Mouse (Mus musculus) brain, embryonic 14.5 days (tissue): ENCODE measurements around the gene Atad3a. TPM values are rescaled to one million over a fixed set of nuclear protein-coding genes. Genes with fewer than 3 reads are reported as not detected.
A peak's percentile ranks its signal among the peaks of the same experiment; 100 is the strongest.
"Not testable (repeated sequence)": the region's sequence is repeated elsewhere in the genome, so short reads cannot be mapped to it uniquely, and the experiment has no call there.

Source experiments
- DNase-seq: peaks from one replicate; pipeline ENCODE4 v3.0.0-alpha.2; 2011; ENCODE audit warnings: low read depth
- CTCF ChIP-seq: fragments of 200-500 bp; IDR thresholded peaks from 2 replicates; pipeline ENCODE4 v1.5.1; 2012; ENCODE audit warnings: inconsistent platforms, mild to moderate bottlenecking, moderate library complexity, borderline replicate concordance; ENCODE audit not compliant: insufficient read depth, insufficient read length; ENCODE audit errors: extremely low read depth
- POLR2A ChIP-seq: fragments of 200-500 bp; IDR thresholded peaks from 2 replicates; pipeline ENCODE4 v1.6.1; 2012; ENCODE audit warnings: mild to moderate bottlenecking, inconsistent platforms, borderline replicate concordance; ENCODE audit not compliant: poor library complexity, insufficient read depth, insufficient read length, severe bottlenecking; ENCODE audit errors: extremely low read depth
- polyA plus RNA-seq: library from polyadenylated mRNA; depleted of rRNA; stranded (reverse); fragments of >200 nt; gene quantifications from 2 replicates; pipeline ENCODE4 v1.2.3, GENCODE M21; 2012

Atad3a gene
- polyA plus RNA-seq, 1 experiment, result 103 TPM

GRCm38 (mm10) chr4:155746036-155746548 lies 14.8 kb downstream of the Atad3a start:
- no peak for DNase-seq
- no peak for TF ChIP-seq CTCF
- no peak for TF ChIP-seq POLR2A

- DNase-seq, result no peak
- TF ChIP-seq CTCF (no peak), POLR2A (no peak)
Measured at GRCm38 (mm10) chr4:155745136-155745535, 15.8 kb downstream of the Atad3a start.

GRCm38 (mm10) chr4:155744474-155744873 lies 16.4 kb downstream of the Atad3a start:
- TF ChIP-seq POLR2A (no peak), CTCF (no peak)
- no peak for DNase-seq

- TF ChIP-seq POLR2A (no peak), CTCF (no peak)
- DNase-seq, result no peak
Measured at GRCm38 (mm10) chr4:155742684-155743083, 18.2 kb downstream of the Atad3a start.

- not testable (repeated sequence) for DNase-seq
Measured at GRCm38 (mm10) chr4:155740681-155741080, 20.2 kb downstream of the Atad3a start.

- TF ChIP-seq POLR2A (no peak), CTCF (no peak)
- DNase-seq, result peak; percentile 48
Measured at GRCm38 (mm10) chr4:155739741-155740636, 20.9 kb downstream of the Atad3a start.

- no peak for DNase-seq
- TF ChIP-seq CTCF (no peak), POLR2A (no peak)
Measured at GRCm38 (mm10) chr4:155739152-155739551, 21.7 kb downstream of the Atad3a start.

GRCm38 (mm10) chr4:155738262-155738661 lies 22.6 kb downstream of the Atad3a start:
- no peak for DNase-seq
- TF ChIP-seq CTCF (no peak), POLR2A (no peak)

- DNase-seq, result no peak
- no peak for TF ChIP-seq CTCF
- no peak for TF ChIP-seq POLR2A
Measured at GRCm38 (mm10) chr4:155736421-155736820, 24.5 kb downstream of the Atad3a start.

GRCm38 (mm10) chr4:155735788-155736187 lies 25.1 kb downstream of the Atad3a start:
- DNase-seq, result peak; percentile 4
- TF ChIP-seq POLR2A (no peak), CTCF (no peak)

- TF ChIP-seq POLR2A (peak; percentile 6; the same call in 1 of the 2 replicates), CTCF (no peak)
- peak; percentile 71 for DNase-seq
Measured at GRCm38 (mm10) chr4:155734951-155735702, 25.8 kb downstream of the Atad3a start.
